Mouse (Mus musculus): Measurements from ENCODE around the gene Raph1. TPM values are rescaled to one million over a fixed set of nuclear protein-coding genes. Genes with fewer than 3 reads are reported as not detected.

Gene Raph1
- total and polyA plus RNA-seq, 2 experiments from 2014 or later, result 41.4 to 139 TPM

DNA sequence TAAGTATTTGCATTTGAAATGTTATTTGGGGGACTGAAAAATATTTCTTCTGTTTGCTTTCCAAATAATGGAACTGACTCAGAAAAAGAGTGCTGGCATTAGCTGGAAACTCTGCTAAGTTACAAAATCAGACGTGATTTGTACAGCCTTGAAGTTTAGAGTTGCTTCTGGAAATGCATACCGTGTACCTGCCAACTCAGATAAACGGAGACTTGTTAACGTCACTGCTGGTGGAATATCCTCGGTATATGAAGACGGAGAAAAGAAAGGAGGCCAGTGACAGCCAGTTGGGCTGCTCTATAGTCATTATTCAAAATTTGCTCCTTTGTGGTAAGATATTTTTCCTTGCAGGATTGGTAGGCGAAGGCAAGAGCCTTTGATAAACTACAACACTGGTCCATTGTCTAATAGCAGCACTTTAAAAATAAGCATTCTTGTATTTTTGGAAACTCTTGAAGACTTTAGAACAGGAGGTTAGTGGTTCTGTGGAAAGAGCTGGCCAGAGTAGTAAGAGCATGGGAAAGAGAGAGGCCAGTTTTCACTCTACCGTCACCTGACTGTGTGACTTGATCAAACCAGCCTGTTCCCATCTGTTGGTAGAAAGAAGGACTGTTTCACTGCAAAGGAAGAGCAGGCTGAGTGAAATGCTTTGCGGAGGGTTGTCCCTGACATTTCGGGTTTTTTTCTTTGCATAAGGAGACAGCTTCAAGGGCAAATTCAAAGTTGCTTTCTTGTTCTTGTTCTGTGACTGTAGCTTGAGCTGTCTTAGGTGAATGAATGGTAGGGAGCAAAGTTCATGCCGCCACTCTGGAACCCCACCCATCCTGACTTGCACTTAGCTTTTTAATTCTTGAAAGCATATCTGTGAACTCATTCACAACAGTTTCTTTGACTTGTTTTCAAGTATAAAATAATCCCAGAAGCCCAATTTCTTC, 29.7 kb upstream of the Raph1 start:
- H3K27me3 ChIP-seq (ENCODE audit: control insufficient read depth, insufficient read depth, low read length), result no peaks in the 10 kb centered on the region
- H3K27ac ChIP-seq (ENCODE audit: low read depth), result no peak overlapping the region
- no peak for ATAC-seq (ENCODE audit: insufficient read depth, low read depth)
- no peaks in the 10 kb centered on the region for H3K9me3 ChIP-seq (replicated peaks; ENCODE audit: control insufficient read depth, low read length)
- TF ChIP-seq EP300 (IDR thresholded peaks at IDR 0.05; ENCODE audit: low read depth) (no peak), CTCF (IDR thresholded peaks at IDR 0.05; ENCODE audit: low read depth) (no peak)
- DNase-seq (ENCODE audit: low spot score), result no peak
- H3K36me3 ChIP-seq (replicated peaks; ENCODE audit: control insufficient read depth, insufficient read depth, low read length), result no peaks in the 10 kb centered on the region
- 65% methylated on average over 11 of the region's 11 CpGs for WGBS
- no peak overlapping the region for H3K4me2 ChIP-seq (ENCODE audit: low read depth, low read length)
- H3K9ac ChIP-seq (replicated peaks; ENCODE audit: low read depth, low read length), result no peak overlapping the region
- no peak overlapping the region for H3K4me3 ChIP-seq (ENCODE audit: low read depth, low read length)
- H3K4me1 ChIP-seq (ENCODE audit: control insufficient read depth, insufficient read depth), result no peaks in the 10 kb centered on the region

DNA sequence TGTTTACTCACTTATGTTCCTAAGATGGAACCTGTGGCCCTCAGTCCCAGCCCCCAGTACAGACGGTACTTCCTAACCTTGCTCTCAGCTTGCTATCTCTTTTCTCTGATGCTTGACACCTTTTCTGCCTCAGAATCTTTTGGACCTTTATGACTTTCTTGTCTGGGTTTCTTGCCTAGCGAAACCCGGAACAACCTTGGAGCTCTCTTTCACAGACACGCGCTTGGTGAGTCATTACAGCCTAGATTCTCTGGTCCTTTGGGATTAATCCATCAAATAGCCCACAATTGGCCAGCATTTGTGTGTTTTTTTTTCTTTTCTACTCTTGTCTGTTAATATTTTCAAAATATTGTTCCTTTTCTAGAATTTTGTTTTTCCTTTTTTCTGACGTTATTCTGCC, 26.2 kb upstream of the Raph1 start:
- Histone ChIP-seq H3K27ac (ENCODE audit: low read depth) (no peak overlapping the region), H3K9ac (replicated peaks; ENCODE audit: low read depth, low read length) (no peak overlapping the region), H3K9me3 (replicated peaks; ENCODE audit: control insufficient read depth, low read length) (0 out of 2 replicates have a peak, but pooled peaks cover 5% of the 10 kb centered on the region), H3K36me3 (replicated peaks; ENCODE audit: control insufficient read depth, insufficient read depth, low read length) (no peaks in the 10 kb centered on the region), H3K4me2 (ENCODE audit: low read depth, low read length) (no peak overlapping the region), H3K27me3 (ENCODE audit: control insufficient read depth, insufficient read depth, low read length) (no peaks in the 10 kb centered on the region), H3K4me1 (ENCODE audit: control insufficient read depth, insufficient read depth) (0 out of 2 replicates have a peak, but pooled peaks cover 9% of the 10 kb centered on the region), H3K4me3 (ENCODE audit: low read depth, low read length) (no peak overlapping the region)
- no peak for ATAC-seq (ENCODE audit: insufficient read depth, low read depth)
- DNase-seq (ENCODE audit: low spot score), result no peak
- WGBS, result 86% methylated on average over 6 of the region's 6 CpGs
- no peak for TF ChIP-seq EP300 (IDR thresholded peaks at IDR 0.05; ENCODE audit: low read depth)
- TF ChIP-seq CTCF (IDR thresholded peaks at IDR 0.05; ENCODE audit: low read depth), result no peak

GRCm38 (mm10) chr1:60588887-60589629, 22.2 kb upstream of the Raph1 start:
- Histone ChIP-seq H3K4me3 (ENCODE audit: low read depth, low read length) (no peak overlapping the region), H3K27ac (ENCODE audit: low read depth) (peak overlapping the region; percentile 88), H3K9me3 (replicated peaks; ENCODE audit: control insufficient read depth, low read length) (0 out of 2 replicates have a peak, but pooled peaks cover 5% of the 10 kb centered on the region), H3K27me3 (ENCODE audit: control insufficient read depth, insufficient read depth, low read length) (no peaks in the 10 kb centered on the region), H3K9ac (replicated peaks; ENCODE audit: low read depth, low read length) (0 out of 2 replicates have a peak overlapping the region, but pooled peaks have one; percentile 32), H3K4me2 (ENCODE audit: low read depth, low read length) (no peak overlapping the region), H3K36me3 (replicated peaks; ENCODE audit: control insufficient read depth, insufficient read depth, low read length) (no peaks in the 10 kb centered on the region), H3K4me1 (ENCODE audit: control insufficient read depth, insufficient read depth) (0 out of 2 replicates have a peak, but pooled peaks cover 9% of the 10 kb centered on the region)
- DNase-seq (ENCODE audit: low spot score), result peak; percentile 72
- ATAC-seq (ENCODE audit: insufficient read depth, low read depth), result peak; percentile 68; the same call in 1 of the 2 replicates
- whole genome bisulfite sequencing, result 30% methylated on average over 4 of the region's 4 CpGs
- no peak for TF ChIP-seq EP300 (IDR thresholded peaks at IDR 0.05; ENCODE audit: low read depth)
- no peak for TF ChIP-seq CTCF (IDR thresholded peaks at IDR 0.05; ENCODE audit: low read depth)

DNA sequence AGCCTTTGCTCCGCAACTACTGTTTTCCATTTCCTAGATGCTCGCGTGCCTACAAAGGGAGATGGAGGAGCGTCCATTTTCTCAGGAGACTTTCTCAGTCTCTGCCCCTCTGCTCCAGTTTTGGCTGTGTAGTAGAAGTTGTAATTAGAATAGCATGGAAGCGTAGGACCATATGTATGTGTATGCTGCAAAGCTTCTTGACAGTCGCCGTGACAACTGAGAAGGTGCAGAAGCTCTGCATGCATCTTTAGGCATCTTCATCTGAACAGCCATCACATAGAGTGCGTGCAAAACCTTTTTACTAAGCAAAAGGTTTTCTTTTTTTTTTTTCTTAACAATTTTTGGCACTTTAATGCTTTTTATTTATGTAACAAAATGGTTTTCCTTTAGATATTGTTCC, 14.1 kb upstream of the Raph1 start:
- DNase-seq (ENCODE audit: low spot score) (no peak), ATAC-seq (ENCODE audit: insufficient read depth, low read depth) (no peak)
- no peaks in the 10 kb centered on the region for H3K36me3 ChIP-seq (replicated peaks; ENCODE audit: control insufficient read depth, insufficient read depth, low read length)
- H3K9me3 ChIP-seq (replicated peaks; ENCODE audit: control insufficient read depth, low read length), result no peaks in the 10 kb centered on the region
- no peak overlapping the region for H3K4me3 ChIP-seq (ENCODE audit: low read depth, low read length)
- WGBS, result 90% methylated on average over 8 of the region's 8 CpGs
- H3K4me1 ChIP-seq (ENCODE audit: control insufficient read depth, insufficient read depth), result no peaks in the 10 kb centered on the region
- H3K9ac ChIP-seq (replicated peaks; ENCODE audit: low read depth, low read length), result no peak overlapping the region
- H3K4me2 ChIP-seq (ENCODE audit: low read depth, low read length), result no peak overlapping the region
- no peaks in the 10 kb centered on the region for H3K27me3 ChIP-seq (ENCODE audit: control insufficient read depth, insufficient read depth, low read length)
- TF ChIP-seq CTCF (IDR thresholded peaks at IDR 0.05; ENCODE audit: low read depth) (no peak), EP300 (IDR thresholded peaks at IDR 0.05; ENCODE audit: low read depth) (no peak)
- H3K27ac ChIP-seq (ENCODE audit: low read depth), result no peak overlapping the region

GRCm38 (mm10) chr1:60579886-60580285, 13.0 kb upstream of the Raph1 start:
- no peak overlapping the region for H3K4me3 ChIP-seq (ENCODE audit: low read depth, low read length)
- H3K27ac ChIP-seq (ENCODE audit: low read depth), result no peak overlapping the region
- TF ChIP-seq EP300 (IDR thresholded peaks at IDR 0.05; ENCODE audit: low read depth) (no peak), CTCF (IDR thresholded peaks at IDR 0.05; ENCODE audit: low read depth) (no peak)
- no peak overlapping the region for H3K4me2 ChIP-seq (ENCODE audit: low read depth, low read length)
- H3K9ac ChIP-seq (replicated peaks; ENCODE audit: low read depth, low read length), result no peak overlapping the region
- H3K4me1 ChIP-seq (ENCODE audit: control insufficient read depth, insufficient read depth), result no peaks in the 10 kb centered on the region
- WGBS, result 50% methylated on average over 1 of the region's 1 CpGs
- H3K9me3 ChIP-seq (replicated peaks; ENCODE audit: control insufficient read depth, low read length), result no peaks in the 10 kb centered on the region
- H3K36me3 ChIP-seq (replicated peaks; ENCODE audit: control insufficient read depth, insufficient read depth, low read length), result no peaks in the 10 kb centered on the region
- ATAC-seq (ENCODE audit: insufficient read depth, low read depth), result no peak
- H3K27me3 ChIP-seq (ENCODE audit: control insufficient read depth, insufficient read depth, low read length), result no peaks in the 10 kb centered on the region
- DNase-seq (ENCODE audit: low spot score), result no peak

Measured in heart, postnatal 0 days (tissue).